Mouse (Mus musculus): Measurements from ENCODE around the gene Ank.

The Ank gene

DNA sequence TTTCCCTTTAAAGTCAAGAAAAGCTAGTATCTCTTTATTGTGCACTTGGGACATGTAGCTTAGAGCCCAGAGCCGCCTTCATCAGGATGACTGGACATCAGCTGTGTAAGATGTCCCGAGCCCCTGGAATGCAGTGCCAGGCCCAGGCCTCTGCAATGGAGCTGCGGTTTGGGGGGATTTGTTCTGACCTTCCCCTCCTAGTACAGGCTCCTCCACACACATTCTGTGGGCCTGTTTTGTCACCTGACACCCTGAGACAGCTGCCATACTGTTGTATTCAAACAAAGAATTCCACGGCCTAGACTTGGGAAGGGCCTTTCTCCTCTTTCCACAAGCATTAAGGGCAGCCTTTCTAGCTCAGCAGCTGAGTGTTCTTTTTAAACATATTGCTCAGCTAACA, 128.5 kb downstream of the Ank start:
- Histone ChIP-seq H3K36me3 (ENCODE audit: control insufficient read depth, insufficient read depth, low read length, poor library complexity, severe bottlenecking) (peaks cover 14% of the 10 kb centered on the region), H3K27me3 (ENCODE audit: control insufficient read depth, insufficient read depth, low read length, poor library complexity, severe bottlenecking) (no peaks in the 10 kb centered on the region)
- no peak for DNase-seq (ENCODE audit: low read depth, low spot score)

DNA sequence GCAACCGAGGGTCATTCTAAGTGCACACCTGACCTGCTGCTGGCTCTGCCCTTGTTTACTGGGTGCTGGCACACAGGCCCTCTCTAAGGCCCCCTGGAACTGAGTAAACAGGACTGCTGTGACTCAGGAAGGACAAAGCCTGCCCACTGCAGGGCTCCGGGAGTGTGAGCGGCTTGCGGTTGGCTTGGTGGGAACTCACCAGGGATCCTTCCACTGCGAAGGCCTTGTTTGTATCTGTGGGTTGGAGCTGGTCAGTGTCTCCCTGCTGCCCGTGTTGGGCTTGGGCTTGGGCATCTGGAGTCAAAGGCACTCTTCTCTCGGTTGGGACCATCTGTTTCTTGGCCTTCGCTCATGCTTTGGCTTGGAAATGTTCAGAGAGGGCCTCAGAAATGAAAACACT, 129.1 kb downstream of the Ank start:
- Histone ChIP-seq H3K27me3 (ENCODE audit: control insufficient read depth, insufficient read depth, low read length, poor library complexity, severe bottlenecking) (no peaks in the 10 kb centered on the region), H3K36me3 (ENCODE audit: control insufficient read depth, insufficient read depth, low read length, poor library complexity, severe bottlenecking) (peaks cover 19% of the 10 kb centered on the region)
- DNase-seq (ENCODE audit: low read depth, low spot score): no peak

DNA sequence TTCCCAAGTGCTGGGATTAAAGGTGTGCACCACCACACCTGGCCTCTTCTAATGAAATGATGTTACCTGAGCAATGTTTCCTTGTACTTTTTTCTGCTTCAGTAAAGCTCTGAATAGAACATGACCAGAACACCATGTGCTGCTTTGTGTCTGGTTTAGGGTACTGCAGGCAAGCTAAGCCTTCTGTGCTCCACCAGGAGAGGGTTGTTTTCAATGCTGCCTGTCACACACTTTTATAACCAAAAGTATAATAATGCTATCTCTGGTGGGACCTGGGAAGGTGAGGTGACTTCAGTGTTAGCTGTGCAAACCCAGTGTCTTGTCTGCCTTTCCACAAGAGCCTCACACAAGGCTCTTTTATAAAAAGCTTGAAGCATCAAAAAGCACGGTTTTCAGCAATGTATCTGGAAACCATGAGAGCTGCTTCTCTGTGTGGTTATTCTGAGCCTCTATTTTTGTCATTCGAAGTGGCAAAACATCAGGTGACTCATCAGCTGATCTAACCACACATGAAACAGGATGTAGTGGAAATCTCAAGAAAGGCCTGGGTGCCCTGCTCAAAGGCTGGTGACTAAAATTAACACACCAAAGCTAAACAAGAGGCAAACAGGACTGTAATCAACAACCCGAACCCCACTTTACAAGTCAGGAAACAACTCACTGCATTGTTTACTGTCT, 130.1 kb downstream of the Ank start:
- peaks cover 19% of the 10 kb centered on the region for H3K36me3 ChIP-seq (ENCODE audit: control insufficient read depth, insufficient read depth, low read length, poor library complexity, severe bottlenecking)
- H3K27me3 ChIP-seq (ENCODE audit: control insufficient read depth, insufficient read depth, low read length, poor library complexity, severe bottlenecking): no peaks in the 10 kb centered on the region
- DNase-seq (ENCODE audit: low read depth, low spot score): peak; percentile 93

DNA sequence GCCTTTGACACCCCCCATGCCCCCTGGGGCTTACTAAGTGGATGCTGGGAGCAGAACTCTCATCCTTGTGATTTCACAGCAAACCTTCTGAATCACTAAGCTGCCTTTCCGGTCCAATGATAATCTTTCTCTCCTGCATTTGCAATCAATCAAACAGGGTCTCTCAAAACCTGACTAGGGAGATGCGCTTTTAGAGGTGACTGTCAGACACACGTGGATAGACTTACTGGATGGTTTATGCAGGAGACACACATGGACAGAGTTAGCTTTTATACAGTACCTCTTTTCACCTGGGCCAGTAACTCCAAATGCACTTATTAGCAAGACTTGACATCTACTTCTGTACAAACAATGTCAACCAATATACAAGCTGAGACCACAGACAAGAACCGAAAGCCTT, 131.0 kb downstream of the Ank start:
- Histone ChIP-seq H3K36me3 (ENCODE audit: control insufficient read depth, insufficient read depth, low read length, poor library complexity, severe bottlenecking) (peaks cover 20% of the 10 kb centered on the region), H3K27me3 (ENCODE audit: control insufficient read depth, insufficient read depth, low read length, poor library complexity, severe bottlenecking) (no peaks in the 10 kb centered on the region)
- DNase-seq (ENCODE audit: low read depth, low spot score): peak; percentile 61

DNA sequence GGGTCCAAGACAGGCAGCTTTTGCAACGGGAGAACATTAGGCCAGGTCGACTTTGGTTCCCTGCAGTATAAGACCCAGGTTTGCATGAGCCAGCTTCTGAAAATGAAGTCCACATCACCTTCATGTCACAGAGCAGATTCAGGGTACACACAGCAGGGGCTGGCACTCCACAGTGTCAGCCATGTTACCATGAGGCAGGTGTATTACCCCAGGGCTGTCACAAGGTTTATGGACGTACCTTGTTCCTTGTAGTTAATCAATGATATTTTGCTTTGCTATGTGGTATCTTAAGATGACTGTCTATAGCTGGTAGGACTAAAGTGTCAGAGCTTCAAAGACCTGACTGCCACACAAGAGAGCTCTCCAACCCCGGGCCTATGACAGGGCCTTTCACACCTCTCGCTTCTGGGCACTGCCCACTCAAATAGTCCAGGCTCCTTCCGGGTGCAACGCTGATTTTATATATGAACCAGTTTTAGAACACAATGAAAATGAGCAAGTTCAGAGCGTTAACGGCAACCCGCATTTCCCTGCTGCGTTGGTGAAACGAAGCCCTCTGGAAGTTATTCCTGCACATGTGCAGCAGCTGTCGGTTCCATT, 132.4 kb downstream of the Ank start:
- DNase-seq (ENCODE audit: low read depth, low spot score): no peak
- H3K36me3 ChIP-seq (ENCODE audit: control insufficient read depth, insufficient read depth, low read length, poor library complexity, severe bottlenecking): peaks cover 23% of the 10 kb centered on the region
- no peaks in the 10 kb centered on the region for H3K27me3 ChIP-seq (ENCODE audit: control insufficient read depth, insufficient read depth, low read length, poor library complexity, severe bottlenecking)

DNA sequence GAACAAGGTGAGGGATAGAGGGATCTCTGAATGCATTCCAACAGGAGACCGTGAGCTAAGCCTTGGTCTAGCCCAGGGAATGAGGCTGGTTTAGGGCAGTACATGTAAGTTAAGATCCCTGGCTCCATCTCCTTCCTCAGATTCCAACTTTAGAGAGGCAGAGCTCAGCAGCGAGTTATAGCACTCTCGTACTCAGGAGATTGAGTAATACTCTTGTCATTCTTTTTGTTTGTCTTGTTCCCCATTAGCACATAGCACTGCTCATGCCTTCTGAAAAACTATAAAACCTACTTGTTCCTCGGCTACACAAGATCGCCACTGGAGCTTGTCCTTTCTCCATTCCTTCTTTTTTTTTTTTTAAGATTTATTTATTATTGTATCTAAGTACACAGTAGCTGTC, 134.0 kb downstream of the Ank start:
- no peak for DNase-seq (ENCODE audit: low read depth, low spot score)
- peaks cover 25% of the 10 kb centered on the region for H3K36me3 ChIP-seq (ENCODE audit: control insufficient read depth, insufficient read depth, low read length, poor library complexity, severe bottlenecking)

DNA sequence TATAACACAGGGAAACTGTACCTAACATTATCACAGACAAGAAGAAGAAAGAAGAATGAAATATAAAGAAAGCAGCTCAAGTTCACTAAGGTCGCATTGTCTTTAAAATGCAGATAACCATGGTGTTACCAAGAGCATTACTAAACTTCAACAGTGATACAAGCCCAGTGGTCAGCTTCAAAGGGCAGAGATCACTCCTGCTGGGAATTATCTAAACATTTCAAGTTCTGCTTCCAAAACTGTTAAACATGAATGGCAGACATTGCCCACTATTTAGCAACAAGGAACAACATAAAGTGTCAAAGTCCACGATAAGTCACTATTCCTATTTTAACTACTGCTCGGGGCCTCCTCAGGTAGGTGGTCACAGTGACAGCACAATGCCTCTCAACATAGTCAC, 138.1 kb downstream of the Ank start:
- Histone ChIP-seq H3K27me3 (ENCODE audit: control insufficient read depth, insufficient read depth, low read length, poor library complexity, severe bottlenecking) (no peaks in the 10 kb centered on the region), H3K36me3 (ENCODE audit: control insufficient read depth, insufficient read depth, low read length, poor library complexity, severe bottlenecking) (peaks cover 22% of the 10 kb centered on the region)
- DNase-seq (ENCODE audit: low read depth, low spot score): no peak

More for the DNA sequence above, 134.0 kb downstream of the Ank start:
- no peaks in the 10 kb centered on the region for H3K27me3 ChIP-seq (ENCODE audit: control insufficient read depth, insufficient read depth, low read length, poor library complexity, severe bottlenecking)

DNA sequence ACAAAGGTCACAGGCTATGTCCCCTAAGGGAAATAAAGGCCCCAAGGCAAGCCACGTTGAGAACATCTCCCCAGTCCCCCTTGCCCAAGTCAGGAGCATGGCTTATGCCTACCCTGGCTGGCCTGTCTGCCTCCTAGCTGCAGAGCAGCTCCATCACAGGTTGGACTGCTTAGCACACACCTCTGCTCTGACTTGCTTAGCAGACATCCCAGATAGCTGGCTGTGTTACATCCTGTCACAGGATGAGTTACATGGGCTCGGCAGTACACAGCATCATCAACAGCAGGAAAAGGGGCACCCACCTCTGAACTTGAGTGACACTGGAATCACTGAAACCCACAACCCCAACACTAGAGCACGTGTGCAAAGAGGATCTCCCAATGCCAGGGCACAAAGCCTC, 138.8 kb downstream of the Ank start:
- H3K36me3 ChIP-seq (ENCODE audit: control insufficient read depth, insufficient read depth, low read length, poor library complexity, severe bottlenecking): peaks cover 20% of the 10 kb centered on the region
- H3K27me3 ChIP-seq (ENCODE audit: control insufficient read depth, insufficient read depth, low read length, poor library complexity, severe bottlenecking): no peaks in the 10 kb centered on the region
- DNase-seq (ENCODE audit: low read depth, low spot score): no peak

DNA sequence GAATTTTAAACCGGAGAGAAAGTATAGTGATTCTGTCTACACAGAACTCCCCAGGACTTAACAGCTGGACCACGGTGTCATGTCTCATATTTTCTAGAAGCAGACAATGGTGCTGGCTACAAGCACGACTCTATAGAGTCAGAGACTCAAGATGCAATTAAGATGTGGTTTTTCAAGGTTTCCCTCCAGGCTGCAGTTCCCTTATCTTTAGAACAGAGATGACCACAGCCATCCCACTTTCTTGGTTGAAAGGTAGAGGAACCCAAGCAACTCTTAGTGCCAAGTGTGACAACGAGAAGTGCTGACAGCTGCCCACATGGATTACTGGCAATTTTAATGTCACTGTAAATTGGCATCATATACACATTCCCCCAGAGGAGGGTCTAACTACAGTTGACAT, 143.1 kb downstream of the Ank start:
- peaks cover 15% of the 10 kb centered on the region for H3K36me3 ChIP-seq (ENCODE audit: control insufficient read depth, insufficient read depth, low read length, poor library complexity, severe bottlenecking)

DNA sequence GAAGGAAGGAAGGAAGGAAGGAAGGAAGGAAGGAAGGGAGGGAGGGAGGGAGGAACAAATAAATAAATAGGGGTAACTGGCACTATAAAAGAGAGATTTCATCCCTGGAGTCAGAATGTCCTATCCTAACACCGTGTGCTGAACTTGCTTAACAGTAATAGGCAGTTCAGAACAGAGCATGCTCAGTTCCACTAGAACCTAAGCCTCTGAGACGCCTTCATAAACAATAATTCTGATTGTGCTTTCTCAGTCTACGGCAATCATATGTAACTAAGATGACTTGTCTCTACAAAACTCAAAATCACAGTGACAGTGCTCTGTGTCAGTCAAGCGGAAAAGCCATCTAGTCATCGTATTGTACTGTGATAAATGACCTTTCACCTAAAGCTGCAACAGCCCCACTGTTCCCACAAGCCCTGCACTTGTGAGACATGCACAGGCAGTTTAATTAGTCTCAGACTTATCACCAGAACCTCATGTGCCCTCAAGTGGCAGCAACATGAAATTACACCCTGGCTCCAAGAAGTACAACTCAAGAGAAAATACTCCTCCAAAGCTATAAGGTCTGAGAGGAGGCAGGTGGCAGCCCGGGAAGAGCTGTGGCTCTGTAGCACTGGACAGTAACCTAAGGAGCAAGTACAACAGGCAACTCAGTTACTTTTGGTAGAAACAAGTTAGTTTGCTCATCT, 146.2 kb downstream of the Ank start:
- Histone ChIP-seq H3K36me3 (ENCODE audit: control insufficient read depth, insufficient read depth, low read length, poor library complexity, severe bottlenecking) (peaks cover 10% of the 10 kb centered on the region), H3K27me3 (ENCODE audit: control insufficient read depth, insufficient read depth, low read length, poor library complexity, severe bottlenecking) (no peaks in the 10 kb centered on the region)
- peak; percentile 88 for DNase-seq (ENCODE audit: low read depth, low spot score)

More for the DNA sequence above, 143.1 kb downstream of the Ank start:
- no peak for DNase-seq (ENCODE audit: low read depth, low spot score)
- no peaks in the 10 kb centered on the region for H3K27me3 ChIP-seq (ENCODE audit: control insufficient read depth, insufficient read depth, low read length, poor library complexity, severe bottlenecking)

DNA sequence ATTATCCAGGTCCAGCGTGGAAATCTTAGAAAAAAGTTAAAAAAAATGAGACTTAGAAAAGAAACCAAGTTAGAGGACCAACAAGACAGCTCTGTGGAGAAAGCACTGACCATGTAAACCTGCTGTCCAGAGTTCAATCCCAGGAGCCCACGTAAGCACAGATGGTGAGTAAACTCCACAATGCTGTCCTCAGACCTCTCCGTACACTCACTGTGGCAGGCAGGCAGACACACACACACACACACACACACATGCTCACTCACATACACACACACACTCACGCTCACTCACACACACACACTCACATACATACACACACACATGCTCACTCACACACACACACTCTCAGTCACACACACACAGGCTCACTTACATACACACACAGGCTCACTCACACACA, 146.8 kb downstream of the Ank start:
- Histone ChIP-seq H3K27me3 (ENCODE audit: control insufficient read depth, insufficient read depth, low read length, poor library complexity, severe bottlenecking) (no peaks in the 10 kb centered on the region), H3K36me3 (ENCODE audit: control insufficient read depth, insufficient read depth, low read length, poor library complexity, severe bottlenecking) (peaks cover 8% of the 10 kb centered on the region)
- no peak for DNase-seq (ENCODE audit: low read depth, low spot score)

DNA sequence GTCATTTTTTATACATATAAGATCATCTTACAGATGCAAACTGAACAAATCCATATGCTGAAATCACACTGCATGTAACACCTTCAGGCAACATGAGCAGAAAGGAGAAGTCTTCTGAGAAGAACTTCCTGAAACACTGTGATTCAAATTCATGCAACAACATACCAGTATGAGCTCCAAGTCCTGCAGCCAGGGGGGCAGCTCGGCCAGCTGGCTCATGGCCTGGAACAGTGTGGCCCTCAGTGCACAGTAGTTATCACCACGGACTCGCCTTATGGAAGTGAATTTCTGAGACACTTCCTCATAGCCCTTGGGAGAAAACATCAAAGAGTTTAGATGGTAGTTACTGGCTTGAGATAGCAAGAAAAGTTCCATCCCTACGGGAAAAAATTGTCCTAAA, 149.7 kb downstream of the Ank start:
- DNase-seq (ENCODE audit: low read depth, low spot score): peak; percentile 39
- peaks cover 11% of the 10 kb centered on the region for H3K36me3 ChIP-seq (ENCODE audit: control insufficient read depth, insufficient read depth, low read length, poor library complexity, severe bottlenecking)
- H3K27me3 ChIP-seq (ENCODE audit: control insufficient read depth, insufficient read depth, low read length, poor library complexity, severe bottlenecking): no peaks in the 10 kb centered on the region

DNA sequence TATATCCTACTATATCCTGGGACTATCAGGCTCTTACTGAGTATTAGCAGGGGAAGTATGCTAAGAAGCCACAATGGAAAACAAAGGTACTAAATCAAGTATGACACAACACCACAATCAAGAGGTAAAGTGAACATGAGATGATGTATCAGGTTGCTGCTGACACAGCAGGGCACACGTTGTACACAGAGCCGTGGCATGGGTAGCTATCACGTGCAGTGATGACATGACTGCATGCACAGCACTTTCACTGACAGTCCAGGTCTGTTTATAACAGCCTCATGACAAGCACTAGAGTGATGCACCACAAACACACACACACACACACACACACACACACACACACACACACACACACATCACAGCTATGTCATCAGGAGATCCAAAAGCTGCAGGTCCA, 150.8 kb downstream of the Ank start:
- no peak for DNase-seq (ENCODE audit: low read depth, low spot score)
- no peaks in the 10 kb centered on the region for H3K27me3 ChIP-seq (ENCODE audit: control insufficient read depth, insufficient read depth, low read length, poor library complexity, severe bottlenecking)

DNA sequence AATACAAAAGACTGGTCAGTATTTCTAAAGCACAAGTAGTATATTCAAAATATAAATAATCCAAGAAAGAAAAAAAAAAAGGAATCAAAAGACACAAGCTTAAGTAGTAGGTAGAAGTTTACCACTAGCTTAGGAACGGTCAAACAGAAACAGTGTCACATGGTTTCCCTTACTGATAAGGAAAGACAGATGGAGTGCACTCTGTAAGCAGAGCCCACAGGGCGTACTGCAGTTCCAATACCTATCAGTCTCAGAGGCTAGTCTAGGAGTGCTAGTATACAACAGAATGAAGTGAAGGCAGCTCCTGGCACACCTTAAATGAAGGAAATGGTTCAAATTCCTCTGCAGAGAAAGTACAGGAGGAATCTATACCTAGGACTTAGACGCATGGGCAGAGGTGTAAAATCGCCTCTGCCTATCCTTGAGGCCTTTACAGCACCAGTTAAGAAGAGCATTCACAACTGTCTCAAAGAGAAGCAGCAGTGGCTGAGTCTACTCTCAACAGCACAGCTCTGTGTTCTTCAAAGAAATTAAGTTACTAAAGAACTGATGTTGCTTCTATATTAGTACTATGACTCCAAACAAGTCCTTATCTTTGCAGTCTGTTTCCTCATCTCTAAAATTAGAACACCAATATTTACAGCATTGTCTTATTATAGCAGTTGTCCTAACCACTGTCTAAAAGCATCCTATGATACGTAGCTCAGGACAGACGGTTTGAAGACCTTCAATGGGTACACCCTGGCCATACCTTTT, 152.5 kb downstream of the Ank start:
- Histone ChIP-seq H3K36me3 (ENCODE audit: control insufficient read depth, insufficient read depth, low read length, poor library complexity, severe bottlenecking) (peaks cover 13% of the 10 kb centered on the region), H3K27me3 (ENCODE audit: control insufficient read depth, insufficient read depth, low read length, poor library complexity, severe bottlenecking) (no peaks in the 10 kb centered on the region)
- DNase-seq (ENCODE audit: low read depth, low spot score): no peak

More for the DNA sequence above, 150.8 kb downstream of the Ank start:
- H3K36me3 ChIP-seq (ENCODE audit: control insufficient read depth, insufficient read depth, low read length, poor library complexity, severe bottlenecking): peaks cover 10% of the 10 kb centered on the region

DNA sequence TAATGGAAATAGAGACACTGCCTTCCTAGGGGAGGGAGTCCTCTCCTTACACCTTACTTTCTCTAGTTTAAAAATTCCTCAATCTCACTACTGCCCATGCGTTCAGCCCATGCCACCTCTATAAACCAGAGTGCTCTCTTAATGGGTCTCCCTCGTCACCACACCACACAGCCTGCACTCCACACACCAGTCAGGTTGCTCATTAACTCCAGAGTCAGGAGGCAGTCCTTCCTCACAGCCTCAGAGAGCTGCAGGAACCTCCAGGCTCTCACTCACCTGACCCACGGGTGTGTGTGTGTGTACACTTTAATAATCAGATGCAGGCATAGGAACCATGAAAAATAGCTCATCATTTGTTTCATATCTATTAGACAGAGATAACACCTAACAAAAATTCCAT, 153.2 kb downstream of the Ank start:
- H3K36me3 ChIP-seq (ENCODE audit: control insufficient read depth, insufficient read depth, low read length, poor library complexity, severe bottlenecking): peaks cover 13% of the 10 kb centered on the region
- no peak for DNase-seq (ENCODE audit: low read depth, low spot score)
- H3K27me3 ChIP-seq (ENCODE audit: control insufficient read depth, insufficient read depth, low read length, poor library complexity, severe bottlenecking): no peaks in the 10 kb centered on the region

Data from splenic B cell, adult 2 months (primary cell).